Mouse (Mus musculus): ENCODE data around the gene Muc3.
"Not testable (repeated sequence)": the region's sequence is repeated elsewhere in the genome, so short reads cannot be mapped to it uniquely, and the experiment has no call there.

Muc3 gene

DNA sequence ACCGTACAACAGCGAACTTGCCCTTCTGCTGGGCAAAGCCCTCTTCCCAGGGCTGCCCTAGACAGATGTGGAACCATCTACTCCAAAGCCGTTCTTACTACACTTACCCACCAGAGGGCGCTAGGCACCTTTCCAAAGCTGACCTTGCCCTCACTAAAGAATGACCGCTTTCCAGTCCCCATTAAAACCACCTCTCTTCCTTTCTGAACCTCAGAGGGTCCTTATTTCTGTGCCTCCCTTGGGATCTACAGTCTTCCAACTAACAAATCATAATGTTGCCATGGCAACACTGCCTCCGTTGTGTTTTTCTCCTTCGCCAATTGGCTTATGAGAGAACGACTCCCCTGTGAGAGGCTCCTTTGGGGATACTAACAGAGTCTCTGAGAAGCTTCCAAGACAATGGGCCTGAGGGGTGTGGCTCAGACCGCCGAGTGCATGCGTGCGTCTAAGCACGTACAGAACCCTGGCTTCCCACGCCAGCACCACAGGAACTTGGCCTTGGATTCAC, 26.4 kb downstream of the Muc3 start:
- DNase-seq (ENCODE audit: low read depth, low spot score) = peak; percentile 60

DNA sequence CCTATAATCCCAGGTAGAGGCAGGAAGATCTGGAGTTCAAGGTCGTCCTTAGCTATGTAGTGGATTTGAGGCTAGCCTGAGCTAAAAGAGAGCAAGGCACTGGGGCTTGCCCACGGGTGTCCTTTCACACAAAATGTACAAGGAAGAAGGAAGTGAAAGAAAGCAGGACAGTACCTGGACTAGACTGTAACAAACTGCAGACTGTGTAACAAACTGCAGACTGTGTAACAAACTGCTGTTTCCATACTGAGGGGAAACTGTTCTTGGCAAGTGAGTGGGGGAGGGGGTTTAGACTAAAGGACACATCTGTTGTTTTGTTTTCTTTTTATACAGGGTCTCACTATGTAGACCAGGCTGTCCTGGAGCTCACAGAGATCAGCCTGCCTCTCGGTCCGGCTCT, 27.8 kb downstream of the Muc3 start:
- DNase-seq (ENCODE audit: low read depth, low spot score) = no peak

DNA sequence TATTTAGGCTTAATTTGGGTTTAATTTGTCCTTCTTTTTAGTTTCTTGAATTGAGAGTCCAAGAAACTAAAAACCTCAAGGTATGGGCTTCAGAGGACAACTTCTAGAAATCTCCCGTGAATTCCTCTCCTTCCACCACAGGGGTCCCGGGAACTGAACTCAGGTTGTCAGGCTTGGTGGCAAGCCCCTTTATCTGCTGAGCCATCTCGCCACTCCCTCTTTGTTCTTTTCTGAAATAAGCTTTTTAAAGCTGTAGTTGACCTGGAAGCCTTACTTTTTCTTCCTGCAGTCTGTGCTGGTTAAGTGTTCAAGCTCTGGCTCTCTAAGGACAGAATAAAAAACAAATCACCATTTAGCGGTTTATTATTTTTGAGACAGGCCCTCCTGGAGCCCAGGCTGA, 30.2 kb downstream of the Muc3 start:
- no peak for DNase-seq (ENCODE audit: low read depth, low spot score)

DNA sequence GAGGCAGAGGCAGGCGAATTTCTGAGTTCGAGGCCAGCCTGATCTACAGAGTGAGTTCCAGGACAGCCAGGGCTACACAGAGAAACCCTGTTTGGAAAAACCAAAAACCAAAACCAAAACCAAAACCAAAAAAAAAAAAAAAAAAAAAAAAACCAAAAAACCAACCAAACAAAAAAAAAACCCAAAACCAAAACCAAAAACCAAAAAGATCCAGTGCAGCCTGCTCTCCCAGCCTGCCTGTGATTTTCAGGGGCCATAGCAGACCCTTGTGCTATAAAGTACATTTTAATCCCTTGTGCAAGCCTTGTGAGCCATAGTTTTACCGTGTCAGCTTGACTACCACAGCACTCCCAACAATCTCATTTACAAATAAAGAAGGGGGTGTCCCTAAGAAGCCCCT, 31.1 kb downstream of the Muc3 start:
- DNase-seq (ENCODE audit: low read depth, low spot score) = not testable (repeated sequence)

DNA sequence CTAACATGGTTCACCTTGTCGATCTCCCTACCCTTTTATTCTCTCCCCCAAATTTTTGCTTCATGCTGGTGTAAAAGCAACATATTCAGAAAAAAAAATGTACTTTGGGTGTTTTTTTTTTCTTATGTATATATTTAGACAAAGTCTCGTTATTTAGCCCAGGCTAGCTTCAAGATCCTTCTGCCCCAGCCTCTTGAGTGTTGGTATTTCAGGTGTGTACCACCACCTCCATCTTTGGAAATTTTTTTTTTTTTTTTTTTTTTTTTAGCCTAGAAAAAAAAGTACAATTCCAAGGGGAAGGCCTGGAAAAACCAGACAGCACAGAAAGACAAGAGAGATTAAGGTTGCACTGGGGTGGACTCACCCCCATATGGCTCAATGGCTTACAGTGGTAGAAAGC, 32.1 kb downstream of the Muc3 start:
- DNase-seq (ENCODE audit: low read depth, low spot score) = no peak

DNA sequence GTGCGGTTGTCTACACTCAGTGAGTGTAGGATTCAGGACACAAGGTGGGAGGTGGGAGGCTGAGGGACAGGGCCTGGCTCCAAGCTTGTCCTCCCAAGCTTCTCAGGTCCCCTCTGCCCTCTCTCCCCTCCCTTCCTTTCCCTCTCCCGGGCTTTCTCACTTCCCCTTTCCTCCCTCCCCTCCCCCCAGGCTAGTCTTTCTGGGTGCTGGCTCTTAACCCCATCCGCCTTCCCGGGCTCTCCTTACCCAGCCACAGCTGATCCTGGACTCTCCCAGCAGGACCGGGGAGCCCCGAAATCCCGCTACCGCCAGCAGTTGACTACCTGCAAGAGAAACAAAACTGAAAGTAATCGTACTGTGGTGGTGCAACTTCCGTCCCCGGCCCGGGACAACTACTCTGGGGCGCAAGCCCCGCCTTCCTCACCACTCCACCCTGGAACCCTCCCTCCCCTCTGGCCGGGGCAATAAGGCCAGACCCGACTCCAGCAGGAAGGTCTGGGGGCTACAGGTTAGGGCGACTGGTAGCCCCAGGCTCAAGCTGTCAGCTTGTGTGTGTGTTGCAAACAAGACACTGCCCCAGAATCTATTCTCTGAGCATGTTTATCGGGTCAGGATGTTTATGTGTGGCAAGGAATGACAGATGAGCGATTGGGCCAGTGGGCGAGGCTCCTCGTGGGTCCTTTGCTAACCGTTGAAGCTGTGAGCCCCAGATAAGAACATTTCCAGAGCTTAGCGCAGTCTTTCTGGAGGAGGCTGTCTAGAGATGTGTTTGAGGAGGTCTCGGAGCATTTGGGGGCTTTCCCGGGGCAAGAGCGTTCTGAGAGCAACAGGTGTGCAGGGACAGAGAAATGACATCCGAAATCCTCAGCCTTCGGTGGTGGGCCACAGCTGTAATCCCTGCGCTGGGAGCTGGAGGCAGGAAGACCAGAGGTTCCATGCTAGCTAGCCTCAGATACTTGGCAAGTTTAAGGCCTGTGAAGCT, 33.0 kb downstream of the Muc3 start, which contains the start of gene Trim56:
TSS of gene Trim56 (minus strand) at position 344 of the 982 bp plus-strand sequence.
- peak; percentile 60 for DNase-seq (ENCODE audit: low read depth, low spot score)

DNA sequence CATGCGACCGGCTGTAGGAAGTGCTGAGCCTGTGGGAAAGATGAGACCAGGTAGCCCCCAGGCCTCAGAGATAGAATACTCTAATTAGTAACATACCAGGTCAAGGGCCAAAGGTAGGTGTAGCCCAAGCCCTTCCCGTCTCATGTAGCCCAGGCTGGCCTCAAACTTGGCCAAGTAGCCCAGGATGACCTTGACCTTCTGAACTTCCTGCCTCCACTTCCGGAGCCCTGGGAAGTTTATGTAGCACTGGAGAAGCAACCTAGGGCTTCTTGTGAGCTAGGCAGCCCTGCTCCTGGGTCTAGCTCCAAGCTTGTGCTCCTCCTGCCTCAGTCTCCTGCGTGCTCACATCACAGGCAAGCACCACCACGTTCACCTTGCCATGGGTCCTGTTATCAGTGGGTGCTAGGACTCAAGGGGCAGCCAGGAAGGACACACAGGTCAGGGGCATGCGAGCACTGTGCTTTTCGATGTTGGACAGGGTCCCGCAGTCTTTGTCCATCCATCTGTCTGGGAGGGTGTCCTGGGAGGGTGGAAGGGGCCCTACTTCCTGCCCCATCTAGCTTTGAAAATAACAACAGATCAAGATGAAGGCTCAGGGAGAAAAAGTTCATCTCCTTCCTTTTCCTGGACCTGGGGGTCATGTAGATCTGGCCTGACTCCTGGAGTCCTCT, 34.1 kb downstream of the Muc3 start:
- no peak for DNase-seq (ENCODE audit: low read depth, low spot score)

DNA sequence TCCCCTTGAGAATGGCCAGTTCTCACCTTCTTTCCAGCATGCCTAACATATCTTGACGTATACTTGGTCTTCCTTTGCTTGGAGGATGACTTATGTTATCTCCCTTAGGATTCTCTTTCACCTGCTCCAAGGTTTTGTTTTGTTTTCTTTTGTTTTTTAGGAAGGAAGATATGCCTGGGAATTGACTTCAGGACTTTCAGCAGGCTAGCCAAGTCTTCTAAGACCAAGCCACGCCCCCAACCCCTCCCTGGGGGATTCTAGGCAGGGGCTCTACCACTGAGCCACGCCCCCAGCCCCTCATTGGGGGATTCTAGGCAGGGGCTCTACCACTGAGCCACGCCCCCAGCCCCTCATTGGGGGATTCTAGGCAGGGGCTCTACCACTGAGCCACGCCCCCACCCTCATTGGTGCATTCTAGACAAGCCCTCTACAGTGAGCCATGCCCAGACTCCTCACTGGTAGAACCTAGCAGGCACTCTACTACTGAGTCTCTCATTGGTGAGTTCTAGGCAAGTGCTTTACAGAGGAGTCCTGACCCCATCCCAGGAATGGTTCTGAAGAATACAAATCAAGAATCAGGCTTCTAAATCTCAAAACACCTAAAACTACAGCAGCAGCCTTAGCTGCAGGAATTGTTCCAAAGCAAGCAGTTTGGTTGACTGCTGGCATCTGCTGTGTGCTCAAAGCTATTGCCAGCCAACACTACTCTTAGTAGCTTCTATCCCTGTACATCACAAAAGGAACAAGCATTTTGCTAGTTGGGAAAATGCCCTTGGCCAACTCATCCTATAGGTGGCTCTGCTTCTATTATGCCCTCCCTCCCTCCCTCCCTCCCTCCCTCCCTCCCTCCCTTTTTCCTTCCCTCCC, 37.3 kb downstream of the Muc3 start:
- no peak for DNase-seq (ENCODE audit: low read depth, low spot score)

DNA sequence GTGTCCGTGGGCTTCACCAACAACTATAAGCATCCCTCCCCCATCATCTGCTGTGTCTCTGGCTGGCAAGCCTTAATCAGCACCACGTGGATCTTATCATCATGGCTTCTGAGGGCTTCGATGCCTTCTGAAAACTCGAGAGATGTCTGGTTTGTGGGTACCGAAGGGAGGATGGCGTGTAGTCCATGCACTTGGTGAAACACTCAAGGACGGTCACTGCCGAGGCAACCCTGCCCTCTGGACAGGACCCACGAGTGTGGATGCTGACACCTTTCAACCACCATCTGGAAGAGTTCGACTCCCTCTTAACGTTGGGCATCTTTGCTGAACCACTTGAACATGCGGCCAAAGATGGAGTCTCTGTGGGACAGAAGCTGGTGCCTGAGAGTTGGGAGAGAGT, 38.3 kb downstream of the Muc3 start:
- no peak for DNase-seq (ENCODE audit: low read depth, low spot score)

DNA sequence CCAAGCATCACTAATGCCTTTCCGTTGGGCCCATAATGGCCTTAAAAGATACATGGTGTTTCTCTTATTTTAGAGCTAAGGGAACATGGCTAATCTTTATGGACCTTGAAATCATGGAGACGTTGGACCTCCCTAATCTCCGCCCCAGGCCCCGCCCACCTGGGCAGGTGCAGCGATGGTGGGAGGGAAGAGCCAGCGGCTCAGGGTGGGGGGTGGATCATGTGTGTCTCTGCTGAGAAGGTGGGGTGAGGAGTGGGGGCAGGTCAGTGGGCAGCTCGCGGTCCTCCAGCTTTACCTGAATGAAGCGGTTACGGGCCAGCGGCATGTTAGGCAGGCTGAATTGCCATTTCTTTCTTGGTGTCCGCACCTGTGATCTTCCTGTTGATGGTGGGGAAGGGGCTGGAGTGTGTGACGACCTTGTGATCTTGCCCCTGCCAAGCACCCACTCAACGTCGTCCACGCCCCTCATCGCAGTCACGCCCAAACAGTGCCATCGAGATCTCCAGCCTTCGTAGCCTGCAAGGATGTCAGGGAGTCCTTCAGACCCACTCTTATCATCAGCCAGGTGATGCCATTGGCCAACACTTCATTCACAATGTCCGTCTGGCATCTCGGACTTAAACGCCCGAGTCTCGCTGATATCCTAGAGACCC, 39.1 kb downstream of the Muc3 start:
- DNase-seq (ENCODE audit: low read depth, low spot score) = no peak

DNA sequence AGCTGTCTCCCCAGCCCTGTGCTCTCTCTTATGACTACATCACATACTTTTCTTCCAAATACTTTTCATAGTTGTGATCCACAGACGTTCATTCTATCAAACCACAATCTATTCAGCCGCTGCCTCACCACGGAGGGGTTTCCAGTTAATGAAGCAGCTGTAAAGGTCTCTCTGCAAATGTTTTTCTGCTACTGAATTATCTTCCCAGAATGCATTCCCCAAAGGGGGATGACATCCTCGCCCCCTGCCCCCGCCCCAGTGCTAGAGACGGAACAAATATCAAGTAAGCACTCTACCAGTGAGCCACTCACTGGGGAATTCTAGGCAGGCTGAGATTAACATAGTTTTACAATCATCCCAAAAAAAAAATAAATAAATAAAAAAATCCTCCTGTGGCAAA, 41.0 kb downstream of the Muc3 start:
- DNase-seq (ENCODE audit: low read depth, low spot score) = no peak

DNA sequence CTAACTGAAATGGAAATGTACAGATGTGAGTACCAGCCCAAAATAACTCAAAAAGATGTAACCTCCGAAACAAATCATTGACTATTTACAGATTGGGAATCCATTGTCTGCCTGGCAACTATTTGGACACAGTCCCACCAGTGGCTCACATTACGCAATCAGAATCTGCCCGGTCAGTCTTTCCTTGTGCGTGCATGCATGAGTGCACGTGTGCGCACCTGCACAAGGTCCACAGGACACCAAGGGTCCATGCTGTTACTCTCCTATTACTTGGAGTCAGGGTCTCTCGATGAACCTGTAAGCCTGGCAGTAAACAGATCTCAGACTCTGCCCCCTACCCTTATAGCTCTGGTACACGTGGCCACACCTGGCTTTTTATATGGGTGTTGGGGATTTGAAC, 41.5 kb downstream of the Muc3 start:
- DNase-seq (ENCODE audit: low read depth, low spot score) = no peak

DNA sequence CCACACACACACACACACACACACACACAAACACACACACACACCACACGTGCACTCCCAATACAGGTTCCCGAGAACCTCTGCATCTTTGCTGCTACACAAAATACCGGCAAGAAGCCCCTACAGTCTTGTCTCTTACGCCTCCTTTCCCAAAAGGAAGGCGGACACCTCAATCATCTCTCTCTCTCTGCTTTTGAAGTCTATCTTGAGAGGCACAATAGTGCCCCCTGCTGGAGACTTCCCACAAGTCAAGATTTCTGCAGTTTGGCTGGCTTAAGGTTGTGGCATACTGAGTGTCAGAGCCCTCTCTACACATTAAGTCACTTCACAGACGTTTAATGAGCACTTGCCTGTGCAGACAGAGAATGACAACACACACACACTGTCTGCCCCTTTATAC, 42.1 kb downstream of the Muc3 start:
- DNase-seq (ENCODE audit: low read depth, low spot score) = peak; percentile 84

DNA sequence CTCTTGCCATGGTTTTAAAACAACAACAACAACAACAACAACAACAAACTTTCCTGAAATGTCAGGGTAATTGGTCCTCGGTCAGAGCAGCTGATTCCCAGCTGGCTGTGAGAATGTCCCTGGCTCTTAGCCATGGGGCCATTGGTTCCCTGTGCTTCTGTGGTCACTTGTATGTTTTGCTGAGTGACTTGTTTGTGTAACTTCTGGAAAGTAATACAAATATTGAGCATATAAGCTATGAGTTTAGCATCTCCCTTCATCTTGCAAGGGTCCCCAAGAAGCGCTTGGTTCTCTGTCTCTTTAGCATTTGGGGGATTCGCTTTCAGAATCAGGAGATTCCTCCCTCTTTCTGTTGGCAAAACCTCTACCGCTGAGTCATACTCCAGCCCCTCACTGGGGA, 42.7 kb downstream of the Muc3 start:
- DNase-seq (ENCODE audit: low read depth, low spot score) = no peak

DNA sequence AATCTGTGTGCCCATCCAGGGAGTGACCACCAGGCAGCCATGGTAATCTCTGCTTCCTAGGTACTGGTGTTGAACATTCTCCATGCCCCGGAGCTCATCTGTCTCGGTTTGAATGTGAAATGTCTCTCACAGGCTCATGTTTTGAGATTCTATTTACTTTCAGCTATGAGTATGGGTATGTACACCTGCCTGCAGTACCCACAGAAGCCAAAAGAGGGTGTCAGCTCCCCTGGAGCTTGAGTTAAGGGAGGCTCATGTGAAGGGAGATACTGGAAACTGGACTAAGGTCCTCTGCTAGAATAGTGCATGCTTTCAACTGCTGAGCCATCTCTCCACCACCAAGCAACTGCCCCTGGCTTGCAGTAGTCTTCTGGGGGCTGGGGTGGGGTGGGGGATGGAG, 45.2 kb downstream of the Muc3 start:
- DNase-seq (ENCODE audit: low read depth, low spot score) = no peak

DNA sequence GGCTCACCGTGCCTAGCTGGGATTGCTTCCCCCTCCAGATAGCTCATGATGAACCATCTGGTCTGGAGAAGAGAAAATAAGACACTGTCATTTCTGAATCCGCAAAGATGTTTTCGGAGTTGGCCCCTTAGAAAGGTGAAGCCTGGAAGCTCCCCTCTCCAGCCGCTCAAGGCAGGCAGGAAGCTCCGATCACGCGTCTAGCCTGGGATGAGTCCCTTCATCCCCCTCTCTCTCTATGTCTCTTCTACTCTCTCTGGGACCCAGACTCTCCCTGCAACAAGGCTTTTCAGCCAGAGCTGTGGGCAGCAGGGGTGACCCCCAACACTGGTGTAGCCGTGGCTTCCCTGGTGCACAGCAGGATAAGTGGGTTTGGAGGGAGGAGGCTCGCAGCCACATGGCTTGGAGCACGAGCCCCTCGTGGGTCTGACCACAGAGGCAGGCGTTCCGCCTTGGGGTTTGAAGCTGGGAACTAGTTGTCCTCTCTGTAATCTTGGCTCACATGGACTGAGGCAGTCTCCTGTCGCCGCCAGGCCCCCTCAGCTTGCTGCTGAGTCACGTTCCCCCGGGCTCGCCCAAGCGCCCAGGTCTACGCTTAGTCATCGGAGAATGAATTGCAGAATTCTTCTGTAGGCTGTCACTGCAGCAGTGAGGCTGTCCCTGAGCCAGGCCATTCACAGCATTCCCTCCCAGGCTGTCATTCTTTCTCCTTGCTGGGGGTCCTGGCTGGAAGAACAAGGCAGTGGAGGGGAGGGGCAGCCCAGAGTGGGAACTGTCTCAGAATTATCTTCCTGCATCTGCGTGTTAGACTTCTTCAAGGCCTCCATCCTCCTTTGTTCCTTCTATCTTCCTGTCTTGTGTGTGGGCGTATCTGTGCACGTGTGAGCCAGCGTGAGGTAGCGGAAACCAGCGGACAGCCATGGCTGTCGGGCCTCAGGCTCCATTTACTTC, 46.3 kb downstream of the Muc3 start:
- DNase-seq (ENCODE audit: low read depth, low spot score) = peak; percentile 76

DNA sequence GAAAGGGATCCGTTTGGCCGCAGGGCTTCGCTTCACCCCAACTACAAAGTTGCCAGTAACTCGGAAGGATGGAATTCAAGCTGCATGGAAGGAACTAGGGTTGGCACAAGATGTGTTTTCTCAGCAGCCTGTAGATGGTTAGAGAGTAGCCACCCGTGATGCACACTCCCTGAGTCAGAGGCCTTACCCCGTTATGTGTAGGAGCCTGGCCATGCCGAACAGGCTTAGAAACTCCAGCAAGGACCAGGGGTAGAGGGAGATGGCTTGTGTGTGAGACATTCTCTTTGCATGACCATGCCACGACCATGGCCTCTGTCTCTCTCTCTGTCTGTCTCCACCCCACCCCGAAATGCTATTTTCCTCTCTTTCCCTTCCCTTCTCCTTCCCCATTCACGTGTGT, 47.0 kb downstream of the Muc3 start:
- peak; percentile 35 for DNase-seq (ENCODE audit: low read depth, low spot score)

DNA sequence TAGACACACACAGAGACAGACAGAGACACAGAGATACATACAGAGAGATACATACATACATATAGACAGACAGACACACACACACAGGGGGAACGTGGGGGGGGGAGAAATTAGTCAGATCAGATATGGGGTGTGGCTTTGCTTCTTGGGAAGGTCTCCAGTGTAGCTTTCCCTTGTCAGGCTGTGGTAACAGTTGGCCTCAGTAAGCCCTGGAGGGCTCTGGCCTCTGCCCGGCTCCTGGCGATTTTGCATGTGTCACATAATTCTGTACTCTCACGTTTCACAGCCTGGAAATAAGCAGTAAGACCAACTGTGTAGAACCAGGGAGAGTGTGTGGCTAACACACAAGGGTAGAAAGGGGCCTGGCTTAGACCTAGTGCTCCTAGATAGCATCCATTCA, 48.5 kb downstream of the Muc3 start:
- DNase-seq (ENCODE audit: low read depth, low spot score) = no peak

DNA sequence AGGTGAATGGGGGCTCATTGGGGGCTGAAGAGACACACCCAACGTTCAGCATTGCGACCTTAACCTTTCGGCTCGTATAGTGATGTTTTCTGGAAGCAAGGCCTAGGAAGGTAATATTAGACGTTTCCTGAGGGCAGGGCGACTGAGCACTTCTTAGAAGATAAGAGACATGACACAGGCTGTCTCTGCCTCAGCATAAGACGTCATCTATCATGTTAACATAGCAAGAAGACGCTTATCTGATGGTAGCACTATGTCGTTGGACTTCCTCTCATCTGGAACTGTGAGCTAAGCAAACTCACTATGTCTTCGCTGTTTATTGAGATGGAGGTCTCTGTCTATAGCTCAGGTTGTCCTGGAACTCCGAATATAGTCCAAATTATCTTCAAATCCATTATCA, 50.7 kb downstream of the Muc3 start:
- DNase-seq (ENCODE audit: low read depth, low spot score) = no peak

DNA sequence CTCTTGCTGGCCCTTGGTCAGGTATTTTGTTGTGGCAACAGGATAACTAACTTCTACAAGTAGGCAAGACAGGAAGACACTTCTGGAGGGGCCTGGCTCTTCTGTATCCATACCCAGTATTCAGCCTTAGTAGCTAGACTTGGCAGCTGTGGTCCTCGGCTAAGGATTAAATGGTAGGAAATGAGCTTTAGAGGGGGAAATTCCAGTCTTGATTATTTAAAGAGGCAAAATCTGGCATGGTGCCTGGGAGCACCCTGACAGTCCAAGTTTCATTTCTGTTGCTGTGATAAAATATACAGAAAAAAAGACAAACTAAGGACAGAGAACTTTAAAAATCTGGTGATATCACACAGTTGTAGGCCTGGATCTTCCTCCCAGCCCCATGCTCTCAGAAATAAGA, 53.1 kb downstream of the Muc3 start:
- no peak for DNase-seq (ENCODE audit: low read depth, low spot score)
